Mouse (Mus musculus) liver, embryonic 12.5 days (tissue): ENCODE measurements around the gene H2-DMa. TPM values are rescaled to one million over a fixed set of nuclear protein-coding genes. Genes with fewer than 3 reads are reported as not detected.
"Not testable (repeated sequence)": the region's sequence is repeated elsewhere in the genome, so short reads cannot be mapped to it uniquely, and the experiment has no call there.

Experiments
- ATAC-seq: fragments of 200-750 bp; cut with Nextera tagmentation; 2 replicates; pipeline ENCODE4 v1.8.0; 2017; ENCODE audit warnings: moderate number of reproducible peaks, mild to moderate bottlenecking, moderate library complexity
- H3K27ac ChIP-seq: fragments of 300-500 bp; sonication (generic); 2 replicates; pipeline ENCODE4 v1.5.1; 2016; ENCODE audit warnings: mild to moderate bottlenecking
- H3K27me3 ChIP-seq: fragments of 300-500 bp; sonication (generic); replicated peaks from 2 replicates; pipeline ENCODE4 v1.6.1; 2016; ENCODE audit warnings: mild to moderate bottlenecking, moderate library complexity
- H3K36me3 ChIP-seq: fragments of 300-500 bp; sonication (generic); 2 replicates; pipeline ENCODE4 v1.6.1; 2016; ENCODE audit warnings: mild to moderate bottlenecking, moderate library complexity
- H3K4me1 ChIP-seq: fragments of 300-500 bp; sonication (generic); 2 replicates; pipeline ENCODE4 v1.6.1; 2016
- H3K4me2 ChIP-seq: fragments of 300-500 bp; sonication (generic); 2 replicates; pipeline ENCODE4 v1.6.1; 2016; ENCODE audit warnings: mild to moderate bottlenecking, moderate library complexity
- H3K4me3 ChIP-seq: fragments of 300-500 bp; sonication (generic); 2 replicates; pipeline ENCODE4 v1.5.1; 2016; ENCODE audit warnings: mild to moderate bottlenecking, moderate library complexity
- H3K9ac ChIP-seq: fragments of 300-500 bp; sonication (generic); 2 replicates; pipeline ENCODE4 v1.6.1; 2016; ENCODE audit warnings: mild to moderate bottlenecking, moderate library complexity
- H3K9me3 ChIP-seq: fragments of 300-500 bp; sonication (generic); replicated peaks from 2 replicates; pipeline ENCODE4 v1.6.1; 2016; ENCODE audit warnings: mild to moderate bottlenecking, moderate library complexity
- WGBS: fragments of 180-500 bp; shearing (Covaris S2); methylation state at CpG from one replicate; pipeline ENCODE4 v1.1.7; 2016; ENCODE audit not compliant: insufficient replicate concordance; 5-methylcytosine and 5-hydroxymethylcytosine counted together
- polyA plus RNA-seq: library from polyadenylated mRNA; unstranded; fragments of >200 nt; fragmentation: Nextera tagmentation; extraction: Ambion mirVana; gene quantifications from 2 replicates; pipeline ENCODE4 v1.2.1, GENCODE M21; 2016

The H2-DMa gene
- polyA plus RNA-seq, 1 experiment from 2014 or later: 4.3 TPM

- Histone ChIP-seq H3K4me2 (no peak overlapping the region), H3K4me1 (peaks cover 14% of the 10 kb centered on the region), H3K27me3 (peaks cover 45% of the 10 kb centered on the region), H3K27ac (no peak overlapping the region), H3K4me3 (no peak overlapping the region), H3K9me3 (no peaks in the 10 kb centered on the region), H3K36me3 (no peaks in the 10 kb centered on the region), H3K9ac (no peak overlapping the region)
- WGBS: 56% methylated on average over 7 of the region's 7 CpGs
- no peak for ATAC-seq
Observed at GRCm38 (mm10) chr17:34142456-34143010, 23.2 kb downstream of the H2-DMa start.

DNA sequence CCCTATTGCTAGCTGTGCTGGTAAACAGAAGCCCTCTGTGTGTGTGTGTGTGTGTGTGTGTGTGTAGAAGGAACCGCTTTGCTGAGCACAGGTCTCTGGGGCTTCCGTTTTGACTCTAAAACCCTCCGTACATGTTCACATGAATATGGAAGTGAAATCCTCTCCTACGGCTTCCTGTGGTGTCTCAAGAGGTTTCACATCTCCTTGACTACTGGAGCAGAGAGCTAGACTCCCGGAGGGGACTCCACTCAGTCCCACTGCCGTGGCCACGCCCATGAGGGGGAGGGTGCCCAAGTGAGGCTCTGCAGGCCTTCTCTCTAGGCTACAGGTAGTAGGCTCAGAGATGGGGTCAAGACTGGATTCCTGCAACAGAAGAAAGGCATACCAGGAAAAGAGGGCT lies 23.7 kb downstream of the H2-DMa start, which contains the start of gene H2-DMb2:
H2-DMb2 (plus strand) TSS at position 275 of the 400 bp plus-strand sequence.
- peaks cover 14% of the 10 kb centered on the region for H3K4me1 ChIP-seq
- peaks cover 40% of the 10 kb centered on the region for H3K27me3 ChIP-seq
- no peak within 1 kb of the TSS for H3K4me3 ChIP-seq
- WGBS: 15% methylated on average over 7 of the region's 7 CpGs
- ATAC-seq: peak; percentile 30; the same call in 1 of the 2 replicates
- no peak within 1 kb of the TSS for H3K9ac ChIP-seq
- H3K36me3 ChIP-seq: no peaks in the 10 kb centered on the region
- no peaks in the 10 kb centered on the region for H3K9me3 ChIP-seq
- H3K4me2 ChIP-seq: no peak within 1 kb of the TSS
- H3K27ac ChIP-seq: no peak within 1 kb of the TSS

DNA sequence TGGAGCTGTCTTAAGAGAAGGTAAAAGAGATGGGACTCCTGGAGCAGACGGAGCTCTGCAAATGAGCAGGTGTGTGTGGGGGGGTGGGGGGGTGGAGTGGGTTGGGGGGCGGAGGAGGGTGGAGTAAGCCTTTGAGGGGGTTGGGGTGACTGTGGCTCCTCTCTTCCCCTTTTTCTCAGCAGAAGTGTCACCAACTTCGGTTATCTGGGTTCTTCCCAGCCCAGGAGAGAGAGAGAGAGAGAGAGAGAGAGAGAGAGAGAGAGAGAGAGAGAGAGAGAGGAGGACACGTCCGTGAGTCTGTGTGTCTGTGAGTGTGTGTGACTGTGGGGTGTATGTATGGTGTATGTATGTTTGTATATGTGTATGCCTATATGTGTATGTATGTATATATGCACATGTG lies 24.1 kb downstream of the H2-DMa start:
- no peak for ATAC-seq
- Histone ChIP-seq H3K4me3 (no peak overlapping the region), H3K4me1 (peaks cover 14% of the 10 kb centered on the region), H3K9ac (no peak overlapping the region), H3K27ac (no peak overlapping the region), H3K4me2 (no peak overlapping the region), H3K9me3 (no peaks in the 10 kb centered on the region), H3K27me3 (peaks cover 36% of the 10 kb centered on the region), H3K36me3 (no peaks in the 10 kb centered on the region)
- 21% methylated on average over 5 of the region's 5 CpGs for WGBS

- H3K4me1 ChIP-seq: peaks cover 14% of the 10 kb centered on the region
- not testable (repeated sequence) for ATAC-seq, H3K9me3 ChIP-seq, H3K27ac ChIP-seq, H3K9ac ChIP-seq, H3K36me3 ChIP-seq, H3K4me2 ChIP-seq, H3K4me3 ChIP-seq
- WGBS: 75% methylated on average over 4 of the region's 4 CpGs
- peaks cover 28% of the 10 kb centered on the region for H3K27me3 ChIP-seq
Observed at GRCm38 (mm10) chr17:34144221-34144620, 24.9 kb downstream of the H2-DMa start.

- Histone ChIP-seq H3K27me3 (peaks cover 21% of the 10 kb centered on the region), H3K4me2 (no peak overlapping the region), H3K4me1 (peaks cover 6% of the 10 kb centered on the region), H3K4me3 (no peak overlapping the region), H3K9me3 (no peaks in the 10 kb centered on the region), H3K27ac (no peak overlapping the region), H3K36me3 (no peaks in the 10 kb centered on the region), H3K9ac (no peak overlapping the region)
- no peak for ATAC-seq
- WGBS: 63% methylated on average over 3 of the region's 3 CpGs
Observed at GRCm38 (mm10) chr17:34144960-34145371, 25.6 kb downstream of the H2-DMa start.

GRCm38 (mm10) chr17:34152923-34153322 lies 33.6 kb downstream of the H2-DMa start, which contains the start of gene H2-DMb1:
H2-DMb1 (plus strand) TSS chr17:34153072.
- H3K27me3 ChIP-seq: no peaks in the 10 kb centered on the region; the same call in 1 of the 2 replicates
- no peak within 1 kb of the TSS for H3K4me2 ChIP-seq
- no peaks in the 10 kb centered on the region for H3K9me3 ChIP-seq
- H3K36me3 ChIP-seq: no peaks in the 10 kb centered on the region
- no peak within 1 kb of the TSS for H3K4me3 ChIP-seq
- H3K27ac ChIP-seq: no peak within 1 kb of the TSS
- 48% methylated on average over 4 of the region's 4 CpGs for WGBS
- no peak for ATAC-seq
- no peak within 1 kb of the TSS for H3K9ac ChIP-seq
- H3K4me1 ChIP-seq: no peaks in the 10 kb centered on the region

DNA sequence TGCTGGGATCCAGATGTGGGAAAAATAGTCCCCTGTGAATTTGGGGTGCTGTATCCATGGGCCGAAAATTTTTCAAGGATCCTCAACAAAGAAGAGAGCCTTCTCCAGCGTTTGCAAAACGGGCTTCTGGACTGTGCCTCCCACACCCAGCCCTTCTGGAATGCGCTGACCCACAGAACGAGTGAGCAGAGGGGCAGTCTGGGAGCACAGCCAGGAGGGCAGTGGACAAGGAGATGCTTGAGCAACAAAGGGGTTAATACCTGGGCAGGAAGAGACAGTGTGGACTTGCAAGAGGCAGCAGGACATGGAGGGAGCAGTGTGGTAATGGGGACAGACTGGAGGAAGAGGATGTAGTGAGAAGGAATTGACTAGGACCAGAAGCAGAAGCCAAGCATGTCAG lies 36.2 kb downstream of the H2-DMa start:
- WGBS: 49% methylated on average over 5 of the region's 5 CpGs

GRCm38 (mm10) chr17:34164202-34164895 lies 45.0 kb downstream of the H2-DMa start:
- Histone ChIP-seq H3K9ac (no peak overlapping the region), H3K27ac (no peak overlapping the region), H3K4me2 (no peak overlapping the region), H3K4me1 (no peaks in the 10 kb centered on the region), H3K36me3 (no peaks in the 10 kb centered on the region), H3K9me3 (0 out of 2 replicates have a peak, but pooled peaks cover 4% of the 10 kb centered on the region), H3K4me3 (no peak overlapping the region), H3K27me3 (peaks cover 15% of the 10 kb centered on the region)
- WGBS: 47% methylated on average over 9 of the region's 9 CpGs
- no peak for ATAC-seq

More for the DNA sequence above, 36.2 kb downstream of the H2-DMa start:
- no peak for ATAC-seq
- Histone ChIP-seq H3K4me1 (no peaks in the 10 kb centered on the region), H3K27ac (no peak overlapping the region), H3K9ac (no peak overlapping the region), H3K9me3 (no peaks in the 10 kb centered on the region), H3K4me3 (no peak overlapping the region), H3K36me3 (no peaks in the 10 kb centered on the region), H3K4me2 (no peak overlapping the region), H3K27me3 (peaks cover 3% of the 10 kb centered on the region; the same call in 1 of the 2 replicates)

DNA sequence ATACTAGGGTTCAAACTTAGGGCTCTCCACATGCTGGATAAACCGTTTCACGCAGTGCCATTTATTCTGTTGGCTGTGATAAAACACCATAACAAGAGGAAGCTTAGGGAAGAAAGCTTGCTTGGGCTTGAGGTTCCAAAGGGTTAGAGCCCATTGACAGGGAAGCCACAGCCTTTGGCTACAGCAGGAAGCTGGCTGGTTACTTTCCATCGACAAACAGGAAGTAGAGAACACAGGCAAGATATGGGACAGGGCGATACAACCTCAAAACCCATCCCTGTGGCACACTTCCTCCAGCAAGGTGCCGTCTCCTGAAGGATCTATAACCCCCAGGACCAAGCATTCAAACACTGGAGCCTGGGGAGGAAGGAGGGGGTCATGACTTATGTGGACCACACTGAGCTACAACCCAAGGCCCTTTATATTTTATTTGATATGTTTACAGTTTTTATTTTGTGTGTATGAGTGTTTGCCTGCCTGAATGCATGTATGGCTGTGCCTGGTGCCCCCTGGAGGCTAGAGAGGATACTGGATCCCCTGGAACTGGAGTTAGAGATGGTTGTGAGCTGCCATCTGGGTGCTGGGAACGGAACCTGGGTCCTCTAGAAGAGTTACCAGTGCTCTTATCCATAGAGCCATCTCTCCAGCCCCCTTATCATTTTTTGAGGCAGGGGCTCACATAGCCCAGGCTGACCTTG lies 45.8 kb downstream of the H2-DMa start:
- Histone ChIP-seq H3K9ac (no peak overlapping the region), H3K4me2 (no peak overlapping the region), H3K27me3 (peaks cover 15% of the 10 kb centered on the region), H3K27ac (no peak overlapping the region), H3K4me1 (no peaks in the 10 kb centered on the region), H3K36me3 (no peaks in the 10 kb centered on the region), H3K9me3 (0 out of 2 replicates have a peak, but pooled peaks cover 4% of the 10 kb centered on the region), H3K4me3 (no peak overlapping the region)
- WGBS: 42% methylated on average over 6 of the region's 6 CpGs
- ATAC-seq: no peak

DNA sequence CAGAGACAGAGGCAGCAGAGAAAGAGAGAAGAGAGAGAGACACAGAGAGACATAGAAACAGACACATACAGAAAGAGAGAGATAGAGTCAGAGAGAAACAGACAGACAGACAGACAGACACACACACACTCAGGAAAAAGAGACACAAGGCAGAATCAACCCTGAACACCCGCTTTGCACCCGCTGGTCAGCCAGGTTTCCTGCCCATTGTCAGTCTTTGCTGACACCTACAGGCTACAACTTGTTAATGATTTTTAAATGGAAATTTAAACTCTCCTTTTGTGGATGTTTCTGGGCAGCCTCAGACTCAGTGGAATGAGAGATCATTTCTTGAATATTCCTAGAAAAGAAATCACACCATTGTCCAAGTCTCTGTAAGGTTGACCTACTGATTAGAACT lies 49.9 kb downstream of the H2-DMa start:
- Histone ChIP-seq H3K27me3 (peaks cover 5% of the 10 kb centered on the region; the same call in 1 of the 2 replicates), H3K4me3 (no peak overlapping the region), H3K36me3 (no peaks in the 10 kb centered on the region), H3K27ac (no peak overlapping the region), H3K9me3 (peaks cover 6% of the 10 kb centered on the region), H3K9ac (no peak overlapping the region), H3K4me2 (no peak overlapping the region), H3K4me1 (no peaks in the 10 kb centered on the region)
- 0% methylated on average over 2 of the region's 2 CpGs for WGBS
- no peak for ATAC-seq

DNA sequence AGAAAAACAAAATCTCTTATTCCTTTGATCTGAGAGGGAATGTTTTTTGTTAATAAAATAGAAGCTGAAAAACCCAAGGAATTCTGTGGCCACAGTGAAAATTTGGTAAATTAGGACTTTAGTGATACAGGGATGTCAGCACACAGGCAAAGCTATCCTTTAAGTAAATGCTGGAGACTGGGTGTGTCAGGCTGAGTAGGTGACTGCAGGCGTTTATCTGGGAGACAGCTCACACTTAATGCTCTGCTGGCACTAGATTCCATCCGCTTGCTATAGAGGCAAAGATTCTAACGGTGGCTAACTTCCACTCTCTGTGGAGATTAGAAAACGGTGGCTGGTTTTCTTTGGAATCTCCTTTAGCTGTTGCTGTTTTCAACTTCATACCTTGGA lies 51.1 kb downstream of the H2-DMa start:
- peaks cover 9% of the 10 kb centered on the region; the same call in 1 of the 2 replicates for H3K27me3 ChIP-seq
- no peak overlapping the region for H3K4me3 ChIP-seq
- no peak overlapping the region for H3K4me2 ChIP-seq
- H3K27ac ChIP-seq: no peak overlapping the region
- no peaks in the 10 kb centered on the region for H3K4me1 ChIP-seq
- H3K36me3 ChIP-seq: no peaks in the 10 kb centered on the region
- no peak for ATAC-seq
- H3K9me3 ChIP-seq: peaks cover 6% of the 10 kb centered on the region
- no peak overlapping the region for H3K9ac ChIP-seq
- 8% methylated on average over 4 of the region's 4 CpGs for WGBS
